Comparison of ENCODE assay signal across 20 mouse cellular contexts in the genomic region with DNA sequence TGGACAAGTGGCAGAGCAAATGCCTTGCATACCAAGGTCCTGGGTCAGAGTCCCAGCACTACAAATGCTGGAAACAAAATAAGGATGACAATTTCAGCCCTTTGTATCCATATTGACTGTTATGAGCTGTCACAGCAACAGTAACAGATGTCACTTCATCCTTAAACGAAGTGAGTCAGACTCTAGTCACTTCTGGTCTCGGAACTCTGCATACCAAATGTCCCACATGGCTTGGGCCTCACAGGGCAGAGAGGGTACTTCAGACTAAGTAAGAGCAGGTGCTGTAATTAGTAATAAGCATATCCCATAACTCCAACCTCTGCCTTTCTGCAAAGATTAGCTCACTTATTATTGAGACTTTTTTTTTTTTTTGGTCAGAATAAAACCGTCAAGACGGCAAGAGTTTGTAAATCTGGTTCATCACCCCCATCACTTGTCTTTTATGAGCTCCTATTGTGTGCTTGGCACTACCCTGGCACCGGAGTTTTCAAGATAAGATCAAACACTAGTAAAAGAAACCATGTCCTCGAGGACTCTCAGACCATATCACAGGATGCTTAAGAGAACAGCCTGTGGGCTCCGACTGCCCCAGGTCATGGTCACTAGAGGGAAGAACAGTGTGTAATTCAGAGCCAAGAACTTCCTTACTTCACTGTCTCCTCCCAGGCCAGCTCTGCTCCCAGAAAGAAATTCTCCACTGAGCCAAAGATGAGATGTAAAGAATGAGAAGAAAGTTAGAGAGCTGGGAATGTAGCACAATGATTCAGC.
DNase-seq lines count a peak whose midpoint lies in the region; ATAC-seq and TF ChIP-seq lines count a peak whose summit lies in the region.
"Had no signal": no experiment of that assay in that cellular context is flagged by ENCODE, and none has a peak within 500 bp of the region (broad histone marks: within the 10 kb centered on the region; RNA-seq: fewer than 3 reads in every experiment).

No protein-coding gene starts in this region.

- peak overlapping the region; percentile 80 for H3K27ac ChIP-seq in lung, postnatal 0 days (ENCODE audit: low read length)
- no peak overlapping the region for H3K27ac ChIP-seq in limb, embryonic 10.5 days
- H3K27ac ChIP-seq: embryonic facial prominence, embryonic 10.5 days; forebrain, embryonic 13.5 days; heart, embryonic 13.5 days; hindbrain, embryonic 15.5 days had no signal

- H3K4me2 ChIP-seq in lung, postnatal 0 days (replicated peaks; ENCODE audit: low read depth, low read length), result no peak overlapping the region
- H3K4me2 ChIP-seq: forebrain, embryonic 13.5 days; heart, embryonic 13.5 days; hindbrain, embryonic 15.5 days had no signal

- ATAC-seq in lung, postnatal 0 days, result peak; percentile 86
- ATAC-seq: forebrain, embryonic 13.5 days; forebrain, postnatal 0 days had no signal

- no peaks in the 10 kb centered on the region for H3K36me3 ChIP-seq in lung, postnatal 0 days (ENCODE audit: insufficient read depth, low read length)
- H3K36me3 ChIP-seq in limb, embryonic 10.5 days, result peaks cover 64% of the 10 kb centered on the region
- H3K36me3 ChIP-seq: embryonic facial prominence, embryonic 10.5 days; heart, embryonic 13.5 days; hindbrain, embryonic 15.5 days had no signal

- peak; percentile 26 to 41 for DNase-seq in lung, adult 18-20 months
- no peak for DNase-seq in lung, adult 2 months
- peak; percentile 49 for DNase-seq in 3T3-L1 (ENCODE audit: low read depth, low spot score)
- peak; percentile 74 for DNase-seq in lung, postnatal 0 days (ENCODE audit: low spot score)
- no peak for DNase-seq in layer of hippocampus, adult 9-10 months (ENCODE audit: low spot score)
- DNase-seq in limb, embryonic 10.5 days (ENCODE audit: low spot score), result no peak
- no peak for DNase-seq in adrenal gland, postnatal 4 days (ENCODE audit: low spot score in 2 of 2)
- DNase-seq: adrenal gland, adult 8-10 months; adrenal gland, postnatal 36 days; B cell, adult 2 months; cerebellum, adult 11 months; cerebellum, adult 9-10 months; cerebellum, postnatal 36 days; forebrain, postnatal 0 days; gastrocnemius, postnatal 14 days; heart, postnatal 36 days had no signal

- no peak for TF ChIP-seq POLR2A in lung, adult 2 months (IDR thresholded peaks at IDR 0.05; ENCODE audit: borderline replicate concordance, extremely low read depth, low read depth, low read length)

- H3K27me3 ChIP-seq in lung, postnatal 0 days (replicated peaks; ENCODE audit: insufficient read depth, low read length), result no peaks in the 10 kb centered on the region
- no peaks in the 10 kb centered on the region for H3K27me3 ChIP-seq in limb, embryonic 10.5 days (ENCODE audit: low read depth, poor library complexity, severe bottlenecking)
- H3K27me3 ChIP-seq: forebrain, embryonic 13.5 days; heart, embryonic 13.5 days had no signal

- WGBS in lung, adult 2 months, result 48% methylated on average over 7 of the region's 7 CpGs
- 45% methylated on average over 7 of the region's 7 CpGs for WGBS in lung, postnatal 0 days
- WGBS in limb, embryonic 10.5 days, result 78% methylated on average over 7 of the region's 7 CpGs

- no peak overlapping the region for H3K4me3 ChIP-seq in lung, adult 2 months (replicated peaks; ENCODE audit: extremely low read depth, low read depth, low read length)
- H3K4me3 ChIP-seq in lung, postnatal 0 days (ENCODE audit: low read depth, low read length), result no peak overlapping the region
- H3K4me3 ChIP-seq in limb, embryonic 10.5 days, result no peak overlapping the region
- H3K4me3 ChIP-seq: embryonic facial prominence, embryonic 10.5 days; forebrain, embryonic 13.5 days; heart, embryonic 13.5 days; hindbrain, embryonic 15.5 days had no signal

- no peaks in the 10 kb centered on the region for H3K9me3 ChIP-seq in lung, postnatal 0 days (ENCODE audit: low read length)
- H3K9me3 ChIP-seq in limb, embryonic 10.5 days (replicated peaks), result no peaks in the 10 kb centered on the region
- H3K9me3 ChIP-seq: embryonic facial prominence, embryonic 10.5 days; forebrain, embryonic 13.5 days; heart, embryonic 13.5 days; hindbrain, embryonic 15.5 days had no signal

- peak; percentile 81 for TF ChIP-seq EP300 in lung, postnatal 0 days (IDR thresholded peaks at IDR 0.05)

- no peak for TF ChIP-seq CTCF in lung, adult 2 months (IDR thresholded peaks at IDR 0.05; ENCODE audit: insufficient read depth, low read length)
- no peak for TF ChIP-seq CTCF in lung, postnatal 0 days (IDR thresholded peaks at IDR 0.05)

- no peak overlapping the region for H3K9ac ChIP-seq in lung, postnatal 0 days (replicated peaks; ENCODE audit: low read depth)
- H3K9ac ChIP-seq: forebrain, embryonic 13.5 days; forebrain, postnatal 0 days; heart, embryonic 13.5 days; hindbrain, embryonic 15.5 days had no signal

- peaks cover 3% of the 10 kb centered on the region; the same call in 1 of the 2 replicates for H3K4me1 ChIP-seq in lung, adult 2 months (ENCODE audit: control insufficient read depth, insufficient read depth, low read length)
- peaks cover 5% of the 10 kb centered on the region; the same call in 1 of the 2 replicates for H3K4me1 ChIP-seq in lung, postnatal 0 days (ENCODE audit: insufficient read depth, low read depth, low read length)
- peaks cover 21% of the 10 kb centered on the region for H3K4me1 ChIP-seq in limb, embryonic 10.5 days
- H3K4me1 ChIP-seq: forebrain, embryonic 13.5 days; hindbrain, embryonic 15.5 days had no signal

Comparison
In these comparisons a context has a peak if more than half of its experiments do, and no peak if none do; other contexts are left out.
1. DNase-seq: peak in lung, adult 18-20 months (2 of 2), 3T3-L1 (single experiment) and lung, postnatal 0 days (single experiment); none in lung, adult 2 months (single experiment), layer of hippocampus, adult 9-10 months (single experiment), limb, embryonic 10.5 days (single experiment) and adrenal gland, postnatal 4 days (0 of 2).